Mouse (Mus musculus): ENCODE results near the gene Lgi1.

GRCm38 (mm10) chr19:38282407-38282806 lies 18.1 kb downstream of the Lgi1 start:
- TF ChIP-seq CTCF (IDR thresholded peaks at IDR 0.05; ENCODE audit: low read depth, low read length): no peak
- TF ChIP-seq POLR2AphosphoS5 (IDR thresholded peaks at IDR 0.05; ENCODE audit: insufficient replicate concordance, low read depth, low read length): no peak
- no peak for TF ChIP-seq GATA1 (IDR thresholded peaks at IDR 0.05; ENCODE audit: borderline replicate concordance, low read length)

Data from G1E (cell line).